Mouse (Mus musculus) CH12.LX (cell line): ENCODE results near the gene Man2a1. TPM values are rescaled to one million over a fixed set of nuclear protein-coding genes. Genes with fewer than 3 reads are reported as not detected.

Source experiments
- DNase-seq: peaks from one replicate; pipeline ENCODE4 v3.0.0-alpha.2; 2013; ENCODE audit errors: extremely low read depth
- H3K27ac ChIP-seq: 2 replicates; pipeline ENCODE4 v1.5.1; 2012; ENCODE audit warnings: low read depth, mild to moderate bottlenecking, control low read depth, moderate library complexity; ENCODE audit not compliant: insufficient read depth
- H3K27me3 ChIP-seq: replicated peaks from 2 replicates; pipeline ENCODE3; 2012; ENCODE audit warnings: inconsistent platforms
- H3K36me3 ChIP-seq, 2 experiments: replicated peaks in 1 of 2; 2 replicates each; pipeline versions ENCODE3 to v1.6.1; 2012; ENCODE audit warnings: inconsistent platforms in 1 of 2, low read length in 1 of 2, mild to moderate bottlenecking in 1 of 2, mixed read lengths in 1 of 2, moderate library complexity in 1 of 2; ENCODE audit not compliant: control insufficient read depth in 1 of 2, insufficient read depth in 1 of 2
- H3K4me1 ChIP-seq, 2 experiments: 2 replicates each; pipeline ENCODE4 v1.6.1; 2012; ENCODE audit warnings: inconsistent platforms in 1 of 2, moderate library complexity in 1 of 2; ENCODE audit not compliant: insufficient read depth in 2 of 2, control insufficient read depth in 1 of 2
- H3K4me2 ChIP-seq: 2 replicates; pipeline ENCODE4 v1.6.1; 2012; ENCODE audit warnings: low read depth, mild to moderate bottlenecking, control low read depth; ENCODE audit not compliant: poor library complexity, insufficient read depth, severe bottlenecking
- H3K4me3 ChIP-seq, 3 experiments: fragments of 150-350 bp in 1 of 3; sonication (generic) in 1 of 3; replicated peaks in 1 of 3; 2 replicates each; pipeline versions ENCODE3 to v1.5.1; 2011 to 2012; ENCODE audit warnings: low read depth in 2 of 3, low read length in 2 of 3, mild to moderate bottlenecking in 2 of 3, moderate library complexity in 2 of 3, control low read depth in 1 of 3, improper control_type of control experiment in 1 of 3, inconsistent platforms in 1 of 3, mixed read lengths in 1 of 3; ENCODE audit not compliant: poor library complexity in 1 of 3
- H3K79me2 ChIP-seq: replicated peaks from 2 replicates; pipeline ENCODE4 v1.6.1; 2012; ENCODE audit warnings: mild to moderate bottlenecking, moderate library complexity; ENCODE audit not compliant: control insufficient read depth, poor library complexity, insufficient read depth, severe bottlenecking; ENCODE audit errors: extremely low read depth
- H3K9ac ChIP-seq: 2 replicates; pipeline ENCODE4 v1.6.1; 2012; ENCODE audit warnings: low read depth, mild to moderate bottlenecking, control low read depth, moderate library complexity; ENCODE audit not compliant: insufficient read depth
- H3K9me3 ChIP-seq: replicated peaks from 2 replicates; pipeline ENCODE3; 2012; ENCODE audit warnings: low read length, inconsistent platforms, mixed read lengths
- CHD1 ChIP-seq: IDR thresholded peaks from 2 replicates; pipeline ENCODE4 v1.6.1; 2012; ENCODE audit warnings: low read depth, low read length, improper control_type of control experiment, inconsistent platforms
- CHD2 ChIP-seq: IDR thresholded peaks from 2 replicates; pipeline ENCODE4 v1.6.1; 2011; ENCODE audit warnings: low read length, improper control_type of control experiment
- ELF1 ChIP-seq: IDR thresholded peaks from 2 replicates; pipeline ENCODE4 v1.6.1; 2014; ENCODE audit warnings: low read depth, mild to moderate bottlenecking, inconsistent platforms, low read length, improper control_type of control experiment
- GABPA ChIP-seq: IDR thresholded peaks from 2 replicates; pipeline ENCODE4 v1.6.1; 2012; ENCODE audit warnings: low read depth, low read length, improper control_type of control experiment, inconsistent platforms; ENCODE audit not compliant: insufficient replicate concordance
- HCFC1 ChIP-seq: IDR thresholded peaks from 2 replicates; pipeline ENCODE4 v1.6.1; 2012; ENCODE audit warnings: low read depth, mild to moderate bottlenecking, inconsistent platforms, low read length, improper control_type of control experiment
- IRF4 ChIP-seq: IDR thresholded peaks from 2 replicates; pipeline ENCODE4 v1.6.1; 2014; ENCODE audit warnings: low read depth, mild to moderate bottlenecking, inconsistent platforms, low read length, improper control_type of control experiment
- JUN ChIP-seq: IDR thresholded peaks from 2 replicates; pipeline ENCODE4 v1.6.1; 2011; ENCODE audit warnings: low read depth, mild to moderate bottlenecking, low read length, improper control_type of control experiment, moderate library complexity; ENCODE audit not compliant: insufficient read depth
- KAT2A ChIP-seq: IDR thresholded peaks from 2 replicates; pipeline ENCODE4 v1.6.1; 2012; ENCODE audit warnings: low read length, improper control_type of control experiment, inconsistent platforms; ENCODE audit not compliant: insufficient replicate concordance
- MAX ChIP-seq: IDR thresholded peaks from 2 replicates; pipeline ENCODE4 v1.6.1; 2011; ENCODE audit warnings: low read length, improper control_type of control experiment
- MAZ ChIP-seq: IDR thresholded peaks from 2 replicates; pipeline ENCODE4 v1.6.1; 2012; ENCODE audit warnings: low read depth, mild to moderate bottlenecking, inconsistent platforms, low read length, improper control_type of control experiment, moderate library complexity
- MEF2A ChIP-seq: IDR thresholded peaks from 2 replicates; pipeline ENCODE4 v1.6.1; 2014; ENCODE audit warnings: low read depth, mild to moderate bottlenecking, inconsistent platforms, low read length, improper control_type of control experiment, borderline replicate concordance
- MXI1 ChIP-seq: IDR thresholded peaks from 2 replicates; pipeline ENCODE4 v1.6.1; 2011; ENCODE audit warnings: mild to moderate bottlenecking, low read depth, low read length, improper control_type of control experiment
- MYC ChIP-seq: IDR thresholded peaks from 2 replicates; pipeline ENCODE4 v1.6.1; 2011; ENCODE audit warnings: low read depth, mild to moderate bottlenecking, improper control_type of control experiment, low read length
- NELFE ChIP-seq: IDR thresholded peaks from 2 replicates; pipeline ENCODE4 v1.6.1; 2011; ENCODE audit warnings: low read depth, low read length, improper control_type of control experiment
- NRF1 ChIP-seq: IDR thresholded peaks from 2 replicates; pipeline ENCODE4 v1.6.1; 2014; ENCODE audit warnings: low read depth, mild to moderate bottlenecking, inconsistent platforms, low read length, improper control_type of control experiment, moderate library complexity
- POLR2A ChIP-seq: IDR thresholded peaks from 2 replicates; pipeline ENCODE4 v1.6.1; 2011; ENCODE audit warnings: low read depth, mild to moderate bottlenecking, improper control_type of control experiment, low read length
- POLR2AphosphoS2 ChIP-seq: IDR thresholded peaks from 2 replicates; pipeline ENCODE4 v1.6.1; 2011; ENCODE audit warnings: low read depth, low read length, improper control_type of control experiment
- RAD21 ChIP-seq: IDR thresholded peaks from 2 replicates; pipeline ENCODE4 v1.6.1; 2011; ENCODE audit warnings: low read depth, mild to moderate bottlenecking, low read length, improper control_type of control experiment, moderate library complexity
- SMC3 ChIP-seq: IDR thresholded peaks from 2 replicates; pipeline ENCODE4 v1.6.1; 2011; ENCODE audit warnings: low read depth, low read length, improper control_type of control experiment
- TBP ChIP-seq: conservative IDR thresholded peaks from 2 replicates; pipeline ENCODE4 v1.6.1; 2011; ENCODE audit warnings: low read depth, low read length, improper control_type of control experiment
- TCF12 ChIP-seq: IDR thresholded peaks from 2 replicates; pipeline ENCODE4 v1.6.1; 2014; ENCODE audit warnings: low read depth, mild to moderate bottlenecking, inconsistent platforms, low read length, improper control_type of control experiment
- USF1 ChIP-seq: IDR thresholded peaks from 2 replicates; pipeline ENCODE4 v1.6.1; 2014; ENCODE audit warnings: low read depth, mild to moderate bottlenecking, inconsistent platforms, low read length, improper control_type of control experiment
- USF2 ChIP-seq: conservative IDR thresholded peaks from 2 replicates; pipeline ENCODE4 v1.6.1; 2011; ENCODE audit warnings: low read depth, low read length, improper control_type of control experiment
- ZMIZ1 ChIP-seq: IDR thresholded peaks from 2 replicates; pipeline ENCODE4 v1.6.1; 2012; ENCODE audit warnings: low read depth, mild to moderate bottlenecking, inconsistent platforms, low read length, improper control_type of control experiment
- ZNF384 ChIP-seq: IDR thresholded peaks from 2 replicates; pipeline ENCODE4 v1.6.1; 2012; ENCODE audit warnings: low read depth, low read length, improper control_type of control experiment, inconsistent platforms
- dilution Hi-C: fragments of 300-500 bp; cut with MboI; formaldehyde crosslinking; loops from 2 replicates; pipeline ENCODE4 v1.14.3; 2020; ENCODE audit warnings: low sequenced_read_pairs; ENCODE audit not compliant: extremely low pct_unique_long_range_greater_than_20kb, extremely low pct_ligation_motif_present
- in situ Hi-C: fragments of 300-500 bp; cut with MboI; formaldehyde crosslinking; loops from 3 replicates; pipeline ENCODE4 v1.14.3; 2019; ENCODE audit warnings: low sequenced_read_pairs, low pct_ligation_motif_present, low pct_unique_long_range_greater_than_20kb, mixed read lengths
- polyA plus RNA-seq: library from polyadenylated mRNA; unstranded; fragments of >175 nt; gene quantifications from 2 replicates; pipeline ENCODE4 v1.2.1, GENCODE M21; 2012; ENCODE audit warnings: low read depth; ENCODE audit not compliant: insufficient read length
- total RNA-seq, 2 experiments: library from RNA; depleted of rRNA; stranded (reverse); fragments of 300-350 nt in 1 of 2; fragments of >200 nt in 1 of 2; gene quantifications; 2 replicates each; pipeline ENCODE4 v1.2.3; 2012 to 2014

Man2a1 gene
- total and polyA plus RNA-seq, 3 experiments: 7.9 to 15.4 (median 11.9) TPM

- in situ Hi-C loops: no loop called here
- Histone ChIP-seq H3K9ac (no peak overlapping the region), H3K9me3 (peaks cover 8% of the 10 kb centered on the region), H3K4me2 (no peak overlapping the region), H3K36me3 (peaks cover 5 to 45% of the 10 kb centered on the region in 2 experiments), H3K27me3 (no peaks in the 10 kb centered on the region), H3K4me3 (no peak overlapping the region), H3K4me1 (no peaks in the 10 kb centered on the region), H3K27ac (no peak overlapping the region), H3K79me2 (no peaks in the 10 kb centered on the region)
- TF ChIP-seq ELF1 (no peak), HCFC1 (no peak), IRF4 (no peak), NELFE (no peak), CHD1 (no peak), USF2 (no peak), JUN (no peak), GABPA (no peak), RAD21 (no peak), MXI1 (no peak), KAT2A (no peak), MYC (no peak), MEF2A (no peak), TBP (no peak)
- no peak for DNase-seq
- dilution Hi-C loops: no loop called here
These were observed 89.1 kb downstream of the Man2a1 start for GRCm38 (mm10) chr17:64689614-64690013.

DNA sequence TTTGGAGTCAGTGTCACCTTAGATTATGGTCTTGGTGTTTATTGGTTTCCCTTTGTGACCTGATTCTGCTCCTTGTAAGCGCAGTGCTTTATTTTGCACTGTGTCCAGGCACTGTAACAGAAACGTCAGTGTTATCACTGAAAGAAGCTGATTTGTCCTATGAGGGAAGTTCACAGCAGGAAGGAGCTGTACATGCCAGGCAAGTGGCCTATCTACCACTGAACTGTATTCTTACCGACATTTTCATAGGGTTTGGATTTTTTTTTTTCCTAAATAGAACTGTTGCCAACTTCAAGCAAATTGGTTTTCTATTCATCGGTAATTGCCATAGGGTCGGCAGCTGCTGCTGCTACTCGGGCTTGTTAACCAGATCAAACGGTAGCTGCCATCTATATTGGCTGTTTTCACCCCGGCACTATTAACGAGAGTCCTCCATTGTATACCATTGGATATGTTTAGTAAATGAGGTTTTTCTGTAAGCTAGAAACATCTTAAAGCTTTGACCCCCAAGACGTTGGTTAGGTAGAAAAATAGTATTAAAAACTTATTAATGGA lies 96.8 kb downstream of the Man2a1 start:
- Histone ChIP-seq H3K36me3 (peaks cover 0 to 27% of the 10 kb centered on the region in 2 experiments), H3K79me2 (no peaks in the 10 kb centered on the region), H3K4me2 (no peak overlapping the region), H3K27me3 (no peaks in the 10 kb centered on the region), H3K27ac (no peak overlapping the region), H3K4me1 (peaks cover 0 to 14% of the 10 kb centered on the region in 2 experiments; a peak in 1 of 4 replicates), H3K9me3 (peaks cover 2% of the 10 kb centered on the region), H3K4me3 (no peak overlapping the region), H3K9ac (no peak overlapping the region)
- TF ChIP-seq POLR2AphosphoS2: no peak
- no peak for TF ChIP-seq TCF12
- TF ChIP-seq MAZ: no peak
- TF ChIP-seq NRF1: no peak
- no peak for TF ChIP-seq CHD2
- no peak for TF ChIP-seq USF2
- TF ChIP-seq NELFE: no peak
- TF ChIP-seq TBP: no peak
- TF ChIP-seq SMC3: no peak
- TF ChIP-seq USF1: no peak
- TF ChIP-seq MXI1: no peak
- no peak for TF ChIP-seq CHD1
- no peak for TF ChIP-seq ZNF384
- no peak for TF ChIP-seq POLR2A
- TF ChIP-seq MEF2A: no peak
- TF ChIP-seq MAX: no peak
- TF ChIP-seq ZMIZ1: no peak
- TF ChIP-seq MYC: no peak
- no peak for DNase-seq
- dilution Hi-C loops (no loop called here), in situ Hi-C loops (no loop called here)
